Mouse (Mus musculus): ENCODE measurements around the gene Nbeal1. TPM values are rescaled to one million over a fixed set of nuclear protein-coding genes. Genes with fewer than 3 reads are reported as not detected.

Nbeal1 gene
- polyA plus RNA-seq, 1 experiment from 2014 or later, result 9.6 TPM

DNA sequence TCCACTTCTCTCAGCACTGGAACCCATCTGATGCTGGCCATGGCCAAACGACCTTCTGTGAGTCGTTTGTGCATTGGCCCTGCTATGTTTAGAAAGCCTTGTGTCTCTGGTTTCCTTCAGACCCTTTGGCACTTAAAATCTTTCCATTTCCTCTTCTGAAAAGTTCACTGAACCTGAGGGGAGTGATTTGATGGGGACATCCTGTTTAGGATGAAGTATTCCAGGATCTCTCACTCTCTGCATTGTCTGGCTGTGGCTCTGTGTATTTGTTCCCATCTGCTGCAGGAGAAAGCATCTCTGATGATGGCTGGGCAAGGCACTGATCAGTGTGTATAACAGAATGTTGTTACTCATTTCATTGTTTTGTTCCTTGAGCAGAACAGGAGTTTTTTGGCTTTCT is 165.3 kb downstream of the Nbeal1 start:
- peaks cover 19% of the 10 kb centered on the region; the same call in 1 of the 2 replicates for H3K4me1 ChIP-seq
- no peak overlapping the region for H3K4me2 ChIP-seq
- 33% methylated on average over 2 of the region's 2 CpGs for WGBS
- peak overlapping the region; percentile 26; the same call in 1 of the 2 replicates for H3K27ac ChIP-seq
- ATAC-seq (ENCODE audit: borderline replicate concordance, extremely low read depth, low FRiP score, low TSS enrichment), result no peak
- no peak overlapping the region for H3K9ac ChIP-seq
- H3K9me3 ChIP-seq, result peaks cover 8% of the 10 kb centered on the region; the same call in 1 of the 2 replicates
- H3K4me3 ChIP-seq, result no peak overlapping the region
- H3K27me3 ChIP-seq, result no peaks in the 10 kb centered on the region
- H3K36me3 ChIP-seq, result no peaks in the 10 kb centered on the region

- peaks cover 6% of the 10 kb centered on the region; the same call in 1 of the 2 replicates for H3K9me3 ChIP-seq
- no peak overlapping the region for H3K4me3 ChIP-seq
- H3K4me2 ChIP-seq, result no peak overlapping the region
- no peak for ATAC-seq (ENCODE audit: borderline replicate concordance, extremely low read depth, low FRiP score, low TSS enrichment)
- no peak overlapping the region for H3K9ac ChIP-seq
- 83% methylated on average over 5 of the region's 5 CpGs for WGBS
- no peak overlapping the region for H3K27ac ChIP-seq
- no peaks in the 10 kb centered on the region for H3K4me1 ChIP-seq
- no peaks in the 10 kb centered on the region for H3K27me3 ChIP-seq
- peaks cover 12% of the 10 kb centered on the region; the same call in 1 of the 2 replicates for H3K36me3 ChIP-seq
These were observed 172.4 kb downstream of the Nbeal1 start for GRCm38 (mm10) chr1:60352786-60353185.

DNA sequence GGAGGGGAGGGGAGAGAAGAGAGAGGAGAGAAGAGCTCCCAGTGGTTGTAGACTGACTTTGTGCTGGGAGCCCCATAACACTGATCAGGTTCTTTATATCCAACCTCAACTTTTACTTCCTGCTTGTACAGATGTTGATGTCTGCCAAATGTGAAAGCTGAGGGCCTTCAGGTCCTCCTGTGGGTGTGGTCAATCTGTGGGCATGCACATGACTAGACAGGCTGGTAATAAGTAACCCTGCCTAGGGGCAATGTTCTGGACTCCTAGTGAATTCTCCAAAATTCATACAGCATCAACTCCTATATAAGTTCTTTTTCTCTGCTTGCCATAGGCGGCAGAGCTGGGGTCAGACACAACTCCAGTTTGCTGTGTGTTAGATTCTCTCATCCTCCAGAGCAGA is 181.2 kb downstream of the Nbeal1 start:
- no peaks in the 10 kb centered on the region for H3K27me3 ChIP-seq
- no peak overlapping the region for H3K9ac ChIP-seq
- 88% methylated on average over 1 of the region's 1 CpGs for WGBS
- no peak overlapping the region for H3K4me3 ChIP-seq
- no peaks in the 10 kb centered on the region for H3K9me3 ChIP-seq
- no peak overlapping the region for H3K27ac ChIP-seq
- no peak overlapping the region for H3K4me2 ChIP-seq
- no peak for ATAC-seq (ENCODE audit: borderline replicate concordance, extremely low read depth, low FRiP score, low TSS enrichment)
- H3K36me3 ChIP-seq, result peaks cover 14% of the 10 kb centered on the region; the same call in 1 of the 2 replicates
- no peaks in the 10 kb centered on the region for H3K4me1 ChIP-seq

DNA sequence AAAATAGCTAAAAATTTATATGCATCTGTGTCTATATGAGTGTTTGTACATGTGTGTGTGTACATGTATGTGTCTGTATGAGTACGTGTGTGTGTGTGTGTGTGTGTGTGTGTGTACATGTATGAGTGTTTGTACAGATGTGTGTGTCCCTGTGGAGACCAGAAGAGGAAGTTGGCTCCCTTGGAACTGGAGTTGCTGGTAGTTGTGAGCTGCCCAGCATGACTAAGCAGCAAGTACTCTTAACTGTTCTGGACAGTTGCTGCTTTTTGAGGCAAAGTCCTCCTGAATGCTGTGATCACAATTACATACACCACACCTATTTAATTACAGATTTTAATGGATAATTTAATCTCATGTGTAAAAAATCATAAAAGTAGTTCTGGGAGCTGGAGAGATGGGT is 196.2 kb downstream of the Nbeal1 start:
- Histone ChIP-seq H3K9ac (no peak overlapping the region), H3K4me3 (no peak overlapping the region), H3K27me3 (no peaks in the 10 kb centered on the region), H3K4me1 (no peaks in the 10 kb centered on the region), H3K36me3 (peaks cover 31% of the 10 kb centered on the region), H3K27ac (no peak overlapping the region), H3K4me2 (no peak overlapping the region), H3K9me3 (no peaks in the 10 kb centered on the region)
- WGBS, result 76% methylated on average over 1 of the region's 1 CpGs
- no peak for ATAC-seq (ENCODE audit: borderline replicate concordance, extremely low read depth, low FRiP score, low TSS enrichment)

- 86% methylated on average over 3 of the region's 3 CpGs for WGBS
- H3K9ac ChIP-seq, result no peak overlapping the region
- no peak overlapping the region for H3K4me3 ChIP-seq
- H3K27ac ChIP-seq, result no peak overlapping the region
- ATAC-seq (ENCODE audit: borderline replicate concordance, extremely low read depth, low FRiP score, low TSS enrichment), result no peak
- no peak overlapping the region for H3K4me2 ChIP-seq
- H3K9me3 ChIP-seq, result no peaks in the 10 kb centered on the region
- H3K36me3 ChIP-seq, result peaks cover 29% of the 10 kb centered on the region
- H3K27me3 ChIP-seq, result no peaks in the 10 kb centered on the region
- H3K4me1 ChIP-seq, result no peaks in the 10 kb centered on the region
These were observed 201.5 kb downstream of the Nbeal1 start for GRCm38 (mm10) chr1:60381910-60382309.

Other genes with a start within 250 kb of the Nbeal1 start
- gene Ica1l, start 137.4 kb upstream of the Nbeal1 start, polyA plus RNA-seq (2015; fragmentation: Nextera tagmentation; extraction: Ambion mirVana), result 0.46 and 0.83 TPM in 2 replicates
- 5.0 and 5.7 TPM in 2 replicates for gene Carf, start 82.4 kb upstream of the Nbeal1 start, polyA plus RNA-seq (2015; fragmentation: Nextera tagmentation; extraction: Ambion mirVana)
- 48.4 and 49.1 TPM in 2 replicates for gene Wdr12, start 82.0 kb upstream of the Nbeal1 start, polyA plus RNA-seq (2015; fragmentation: Nextera tagmentation; extraction: Ambion mirVana)
- 30.7 and 33.9 TPM in 2 replicates for gene Cyp20a1, start 162.7 kb downstream of the Nbeal1 start, polyA plus RNA-seq (2015; fragmentation: Nextera tagmentation; extraction: Ambion mirVana)
- gene Abi2, start 229.0 kb downstream of the Nbeal1 start, polyA plus RNA-seq (2015; fragmentation: Nextera tagmentation; extraction: Ambion mirVana), result 22.5 and 23.7 TPM in 2 replicates

Data from lung, embryonic 15.5 days (tissue).